Mouse (Mus musculus) E14TG2a.4 (cell line): Measurements from ENCODE around the gene Denr.

ENCODE experiments used
- H3K27me3 ChIP-seq: 2 replicates; pipeline ENCODE4 v1.6.1; 2014; ENCODE audit warnings: low read length, control low read depth; ENCODE audit not compliant: insufficient read depth
- H3K36me3 ChIP-seq: 2 replicates; pipeline ENCODE4 v1.6.1; 2014; ENCODE audit warnings: low read length, control low read depth; ENCODE audit not compliant: insufficient read depth
- H3K4me1 ChIP-seq: replicated peaks from 2 replicates; pipeline ENCODE4 v1.6.1; 2014; ENCODE audit warnings: low read depth, low read length, control low read depth
- H3K4me3 ChIP-seq: replicated peaks from 2 replicates; pipeline ENCODE4 v1.5.1; 2014; ENCODE audit warnings: mild to moderate bottlenecking, low read length
- H3K9me3 ChIP-seq: 2 replicates; pipeline ENCODE4 v1.6.1; 2014; ENCODE audit warnings: low read length, control low read depth
- CTCF ChIP-seq: conservative IDR thresholded peaks from 2 replicates; pipeline ENCODE4 v1.5.1; 2014; ENCODE audit warnings: low read length
- NANOG ChIP-seq: IDR thresholded peaks from 2 replicates; pipeline ENCODE4 v1.6.1; 2014; ENCODE audit warnings: borderline replicate concordance, low read length, mixed read lengths
- POU5F1 ChIP-seq: IDR thresholded peaks from 2 replicates; pipeline ENCODE4 v1.6.1; 2014; ENCODE audit warnings: low read length, borderline replicate concordance

Gene Denr

GRCm38 (mm10) chr5:123978131-123978530, 71.2 kb downstream of the Denr start:
- H3K36me3 ChIP-seq: peaks cover 3% of the 10 kb centered on the region; the same call in 1 of the 2 replicates
- peaks cover 26% of the 10 kb centered on the region for H3K27me3 ChIP-seq
- no peaks in the 10 kb centered on the region for H3K9me3 ChIP-seq
- TF ChIP-seq NANOG (no peak), POU5F1 (no peak), CTCF (no peak)
- no peak overlapping the region for H3K4me3 ChIP-seq
- peaks cover 58% of the 10 kb centered on the region for H3K4me1 ChIP-seq
